Mouse (Mus musculus): ENCODE data around the gene Akap9. TPM values are rescaled to one million over a fixed set of nuclear protein-coding genes. Genes with fewer than 3 reads are reported as not detected.
"Not testable (repeated sequence)": the region's sequence is repeated elsewhere in the genome, so short reads cannot be mapped to it uniquely, and the experiment has no call there.

Gene Akap9
- polyA plus RNA-seq, 1 experiment from 2014 or later, result 282 TPM

DNA sequence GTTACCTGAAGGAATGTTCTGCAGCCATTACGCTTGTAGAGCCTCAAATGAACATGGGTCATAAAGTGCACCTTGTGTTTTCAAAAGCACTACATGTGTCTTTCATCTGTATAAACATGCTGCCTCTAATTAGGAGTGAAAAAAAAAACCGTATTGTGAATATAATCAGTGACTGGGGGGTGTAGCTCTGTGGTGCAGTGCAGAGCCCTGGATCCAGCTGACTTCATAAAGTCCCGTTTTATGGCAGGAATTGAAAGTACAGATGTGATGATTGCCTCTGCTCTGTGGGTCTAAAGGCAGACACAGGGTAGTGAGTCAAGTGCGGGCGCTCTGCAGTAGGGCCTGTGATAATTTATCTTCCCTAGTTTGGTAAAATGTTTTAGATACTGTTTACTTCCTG, 2.9 kb downstream of the Akap9 start:
- Histone ChIP-seq H3K4me2 (replicated peaks) (peak overlapping the region; percentile 77), H3K9me3 (ENCODE audit: control insufficient read depth, low read length) (no peaks in the 10 kb centered on the region), H3K9ac (peak overlapping the region; percentile 99), H3K4me3 (replicated peaks; ENCODE audit: low read length) (peak overlapping the region; percentile 64), H3K36me3 (replicated peaks; ENCODE audit: control insufficient read depth, insufficient read depth) (0 out of 2 replicates have a peak, but pooled peaks cover 4% of the 10 kb centered on the region), H3K4me1 (replicated peaks; ENCODE audit: control insufficient read depth, insufficient read depth, low read length) (peaks cover 37% of the 10 kb centered on the region), H3K27me3 (ENCODE audit: control insufficient read depth, insufficient read depth, low read length) (no peaks in the 10 kb centered on the region), H3K27ac (peak overlapping the region; percentile 98)
- ATAC-seq (ENCODE audit: low FRiP score) (no peak), DNase-seq (ENCODE audit: low spot score) (no peak)
- WGBS, result 46% methylated on average over 5 of the region's 5 CpGs

DNA sequence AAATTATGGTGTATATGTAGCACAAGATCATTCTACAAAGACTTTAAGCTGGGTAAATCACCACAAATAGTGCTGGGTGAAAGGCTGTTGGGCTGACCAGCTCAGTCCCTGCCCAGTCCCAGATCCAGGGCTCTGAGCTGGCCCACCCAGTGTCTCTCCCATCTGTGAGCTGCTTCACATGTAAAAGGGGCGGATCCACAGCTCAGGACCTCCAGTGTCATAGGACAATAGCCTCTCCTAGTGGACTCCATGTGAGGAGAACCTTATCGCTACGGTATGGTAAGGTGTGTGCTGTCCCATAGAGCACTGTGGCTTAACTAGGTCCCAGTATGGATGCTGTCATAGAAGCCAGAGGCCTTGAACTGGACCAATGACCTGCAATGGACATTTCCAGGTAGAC, 3.8 kb downstream of the Akap9 start:
- 91% methylated on average over 3 of the region's 3 CpGs for WGBS
- Histone ChIP-seq H3K4me3 (replicated peaks; ENCODE audit: low read length) (no peak overlapping the region), H3K4me1 (replicated peaks; ENCODE audit: control insufficient read depth, insufficient read depth, low read length) (peaks cover 35% of the 10 kb centered on the region), H3K4me2 (replicated peaks) (0 out of 2 replicates have a peak overlapping the region, but pooled peaks have one; percentile 2), H3K9ac (no peak overlapping the region), H3K27me3 (ENCODE audit: control insufficient read depth, insufficient read depth, low read length) (no peaks in the 10 kb centered on the region), H3K9me3 (ENCODE audit: control insufficient read depth, low read length) (no peaks in the 10 kb centered on the region), H3K27ac (no peak overlapping the region), H3K36me3 (replicated peaks; ENCODE audit: control insufficient read depth, insufficient read depth) (0 out of 2 replicates have a peak, but pooled peaks cover 4% of the 10 kb centered on the region)
- DNase-seq (ENCODE audit: low spot score) (no peak), ATAC-seq (ENCODE audit: low FRiP score) (no peak)

DNA sequence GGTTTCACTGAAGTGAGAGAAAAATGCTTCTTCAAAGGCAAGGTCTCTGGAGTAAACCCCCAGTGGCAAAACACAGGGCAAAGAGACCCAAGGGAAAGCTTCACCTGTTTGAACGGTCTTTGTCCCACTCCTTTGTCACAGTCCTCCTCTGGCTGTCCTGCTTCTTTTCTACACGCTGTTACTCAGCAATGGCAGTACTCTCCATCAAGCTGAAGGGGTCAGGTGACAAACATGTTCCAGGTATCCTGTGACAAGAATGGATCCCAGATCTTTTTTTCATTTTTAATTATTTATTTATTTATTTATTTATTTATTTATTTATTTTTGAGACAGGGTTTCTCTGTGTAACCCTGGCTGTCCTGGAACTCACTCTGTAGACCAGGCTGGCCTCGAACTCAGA, 5.7 kb downstream of the Akap9 start:
- H3K4me1 ChIP-seq (replicated peaks; ENCODE audit: control insufficient read depth, insufficient read depth, low read length), result peaks cover 28% of the 10 kb centered on the region
- ATAC-seq (ENCODE audit: low FRiP score) (no peak), DNase-seq (ENCODE audit: low spot score) (no peak)
- 0 out of 2 replicates have a peak, but pooled peaks cover 4% of the 10 kb centered on the region for H3K36me3 ChIP-seq (replicated peaks; ENCODE audit: control insufficient read depth, insufficient read depth)
- H3K4me3 ChIP-seq (replicated peaks; ENCODE audit: low read length), result no peak overlapping the region
- no peak overlapping the region for H3K4me2 ChIP-seq (replicated peaks)
- WGBS, result 86% methylated on average over 3 of the region's 3 CpGs
- H3K27ac ChIP-seq, result no peak overlapping the region
- no peaks in the 10 kb centered on the region for H3K9me3 ChIP-seq (ENCODE audit: control insufficient read depth, low read length)
- no peaks in the 10 kb centered on the region for H3K27me3 ChIP-seq (ENCODE audit: control insufficient read depth, insufficient read depth, low read length)
- no peak overlapping the region for H3K9ac ChIP-seq

DNA sequence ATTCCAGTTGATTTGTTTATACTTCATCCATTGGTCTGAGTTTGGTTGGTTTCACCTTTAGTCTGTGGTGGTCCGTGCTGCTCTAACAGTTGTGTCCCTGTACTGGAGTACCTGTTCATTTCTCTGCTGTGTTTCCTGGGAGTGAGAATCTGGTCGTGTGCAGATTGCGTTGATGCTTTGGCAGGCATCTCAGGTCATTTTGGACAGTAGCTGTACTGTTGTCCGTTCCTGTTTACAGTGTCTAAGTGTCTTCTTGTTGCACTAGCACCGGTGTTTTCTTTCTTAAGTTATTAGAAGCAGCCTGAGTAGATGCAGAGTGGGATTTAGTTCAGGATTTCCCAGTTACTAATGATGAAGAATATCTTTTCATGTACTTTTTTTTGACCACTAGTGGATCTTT, 7.4 kb downstream of the Akap9 start:
- H3K36me3 ChIP-seq (replicated peaks; ENCODE audit: control insufficient read depth, insufficient read depth), result 0 out of 2 replicates have a peak, but pooled peaks cover 4% of the 10 kb centered on the region
- H3K4me3 ChIP-seq (replicated peaks; ENCODE audit: low read length), result no peak overlapping the region
- 95% methylated on average over 5 of the region's 5 CpGs for WGBS
- H3K27me3 ChIP-seq (ENCODE audit: control insufficient read depth, insufficient read depth, low read length), result no peaks in the 10 kb centered on the region
- DNase-seq (ENCODE audit: low spot score), result no peak
- ATAC-seq (ENCODE audit: low FRiP score), result no peak
- H3K4me2 ChIP-seq (replicated peaks), result no peak overlapping the region
- peaks cover 18% of the 10 kb centered on the region for H3K4me1 ChIP-seq (replicated peaks; ENCODE audit: control insufficient read depth, insufficient read depth, low read length)
- H3K9ac ChIP-seq, result no peak overlapping the region
- H3K9me3 ChIP-seq (ENCODE audit: control insufficient read depth, low read length), result no peaks in the 10 kb centered on the region
- H3K27ac ChIP-seq, result no peak overlapping the region

DNA sequence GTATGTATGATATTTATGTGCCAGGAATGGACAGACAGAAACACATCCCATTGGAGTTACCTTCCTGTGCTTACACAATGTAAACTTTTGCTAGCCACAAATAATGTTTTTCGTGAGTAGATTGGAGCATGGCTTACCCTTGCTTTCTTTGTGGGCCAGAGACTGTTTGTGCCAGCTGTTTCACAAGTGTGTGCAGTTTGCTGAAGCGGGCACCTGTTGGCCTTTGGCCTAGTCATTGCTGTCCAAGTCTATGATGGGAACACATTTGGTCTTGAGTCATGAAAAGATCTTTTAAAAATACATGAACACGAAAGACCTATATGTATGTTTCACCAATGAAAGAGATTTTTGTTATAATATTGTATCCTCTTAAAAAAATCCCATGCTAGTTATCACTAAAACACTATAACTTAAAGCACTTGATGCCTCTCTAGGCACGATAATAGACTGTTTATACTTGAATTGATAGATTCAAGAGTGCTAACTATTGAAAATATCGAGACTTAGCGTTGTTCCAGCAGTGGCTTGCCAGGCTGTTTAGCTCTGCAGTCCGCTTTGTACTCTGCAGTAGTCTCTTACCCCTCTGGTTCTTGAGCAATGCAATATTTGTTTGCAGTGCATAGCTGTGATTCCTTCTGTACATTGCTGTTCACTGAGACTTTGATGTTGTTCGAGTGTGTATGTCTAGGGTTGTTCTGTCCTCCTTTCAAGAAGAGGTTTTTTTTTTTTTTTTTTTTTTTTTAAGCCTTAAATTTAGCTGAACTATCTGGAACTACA, 8.1 kb downstream of the Akap9 start:
- Histone ChIP-seq H3K27me3 (ENCODE audit: control insufficient read depth, insufficient read depth, low read length) (no peaks in the 10 kb centered on the region), H3K36me3 (replicated peaks; ENCODE audit: control insufficient read depth, insufficient read depth) (0 out of 2 replicates have a peak, but pooled peaks cover 4% of the 10 kb centered on the region), H3K4me2 (replicated peaks) (no peak overlapping the region), H3K4me1 (replicated peaks; ENCODE audit: control insufficient read depth, insufficient read depth, low read length) (peaks cover 11% of the 10 kb centered on the region), H3K27ac (no peak overlapping the region), H3K9ac (no peak overlapping the region), H3K4me3 (replicated peaks; ENCODE audit: low read length) (no peak overlapping the region), H3K9me3 (ENCODE audit: control insufficient read depth, low read length) (no peaks in the 10 kb centered on the region)
- DNase-seq (ENCODE audit: low spot score) (no peak), ATAC-seq (ENCODE audit: low FRiP score) (no peak)
- 92% methylated on average over 8 of the region's 8 CpGs for WGBS

DNA sequence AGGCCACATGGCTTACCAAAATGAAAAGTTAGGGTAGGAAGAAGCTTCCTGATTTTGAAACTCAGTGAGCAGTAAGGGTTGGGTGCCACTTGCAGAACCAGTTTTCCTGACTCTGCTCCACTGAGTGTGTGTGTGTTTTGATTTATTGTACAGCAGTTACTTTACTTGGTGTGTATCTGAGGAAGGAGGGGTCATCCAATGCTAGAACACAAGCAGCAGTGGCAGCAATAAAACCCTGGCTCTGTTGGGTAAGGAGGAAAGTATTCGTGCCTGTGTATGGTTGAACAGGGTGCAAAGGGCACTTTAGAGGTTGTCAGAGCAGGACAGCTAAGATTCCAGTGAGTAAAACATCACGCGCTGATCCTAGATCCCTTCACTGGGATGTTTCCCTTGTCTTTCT, 11.1 kb downstream of the Akap9 start:
- ATAC-seq (ENCODE audit: low FRiP score) (no peak), DNase-seq (ENCODE audit: low spot score) (no peak)
- Histone ChIP-seq H3K4me3 (replicated peaks; ENCODE audit: low read length) (no peak overlapping the region), H3K36me3 (replicated peaks; ENCODE audit: control insufficient read depth, insufficient read depth) (0 out of 2 replicates have a peak, but pooled peaks cover 10% of the 10 kb centered on the region), H3K27me3 (ENCODE audit: control insufficient read depth, insufficient read depth, low read length) (no peaks in the 10 kb centered on the region), H3K9me3 (ENCODE audit: control insufficient read depth, low read length) (no peaks in the 10 kb centered on the region), H3K4me1 (replicated peaks; ENCODE audit: control insufficient read depth, insufficient read depth, low read length) (no peaks in the 10 kb centered on the region), H3K27ac (no peak overlapping the region), H3K4me2 (replicated peaks) (no peak overlapping the region), H3K9ac (no peak overlapping the region)
- WGBS, result 93% methylated on average over 3 of the region's 3 CpGs

DNA sequence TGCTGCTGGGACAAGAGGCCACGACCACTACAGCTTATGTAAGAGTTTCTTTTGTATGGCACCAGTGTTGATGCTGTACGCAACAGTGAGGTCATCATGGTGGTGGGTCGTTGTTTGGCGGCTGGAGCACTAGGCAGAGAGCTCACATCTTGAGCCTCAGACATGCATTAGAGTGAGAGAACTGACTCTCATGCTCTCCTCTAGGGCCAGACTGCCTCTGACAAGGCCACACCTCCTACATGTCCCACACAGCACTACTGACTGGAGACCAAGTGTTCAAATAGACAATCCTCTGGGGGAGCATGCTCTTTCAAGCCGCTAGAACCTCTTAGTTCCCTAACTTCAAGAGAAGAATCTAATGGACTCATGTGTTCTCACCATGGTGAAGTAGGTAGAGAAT, 11.5 kb downstream of the Akap9 start:
- H3K4me3 ChIP-seq (replicated peaks; ENCODE audit: low read length), result no peak overlapping the region
- 96% methylated on average over 5 of the region's 5 CpGs for WGBS
- H3K4me2 ChIP-seq (replicated peaks), result no peak overlapping the region
- H3K4me1 ChIP-seq (replicated peaks; ENCODE audit: control insufficient read depth, insufficient read depth, low read length), result no peaks in the 10 kb centered on the region
- no peak overlapping the region for H3K9ac ChIP-seq
- ATAC-seq (ENCODE audit: low FRiP score) (no peak; the same call in 1 of the 2 replicates), DNase-seq (ENCODE audit: low spot score) (no peak)
- H3K36me3 ChIP-seq (replicated peaks; ENCODE audit: control insufficient read depth, insufficient read depth), result 0 out of 2 replicates have a peak, but pooled peaks cover 10% of the 10 kb centered on the region
- no peaks in the 10 kb centered on the region for H3K27me3 ChIP-seq (ENCODE audit: control insufficient read depth, insufficient read depth, low read length)
- no peaks in the 10 kb centered on the region for H3K9me3 ChIP-seq (ENCODE audit: control insufficient read depth, low read length)
- H3K27ac ChIP-seq, result no peak overlapping the region

DNA sequence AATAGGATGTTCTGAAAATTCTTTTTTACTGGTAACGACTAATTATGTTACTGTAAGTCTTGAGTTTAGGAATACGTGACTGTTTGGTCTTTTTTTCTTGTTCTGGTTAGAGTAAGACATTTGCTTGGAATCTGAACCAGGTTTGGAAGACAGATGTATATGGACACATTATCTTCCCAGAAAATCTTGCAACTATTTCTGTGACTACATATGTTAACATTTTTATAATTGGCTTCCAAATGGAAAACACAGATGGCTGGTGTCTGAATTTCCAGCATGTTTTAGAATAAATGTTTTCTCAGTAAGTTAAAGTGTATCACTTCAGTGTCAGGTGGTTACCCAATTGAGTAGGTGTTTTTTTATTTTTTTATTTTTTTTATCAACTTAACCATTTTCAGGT, 13.4 kb downstream of the Akap9 start:
- Histone ChIP-seq H3K4me2 (replicated peaks) (no peak overlapping the region), H3K27ac (no peak overlapping the region), H3K9me3 (ENCODE audit: control insufficient read depth, low read length) (no peaks in the 10 kb centered on the region), H3K36me3 (replicated peaks; ENCODE audit: control insufficient read depth, insufficient read depth) (0 out of 2 replicates have a peak, but pooled peaks cover 10% of the 10 kb centered on the region), H3K4me1 (replicated peaks; ENCODE audit: control insufficient read depth, insufficient read depth, low read length) (no peaks in the 10 kb centered on the region), H3K27me3 (ENCODE audit: control insufficient read depth, insufficient read depth, low read length) (no peaks in the 10 kb centered on the region), H3K9ac (no peak overlapping the region), H3K4me3 (replicated peaks; ENCODE audit: low read length) (no peak overlapping the region)
- no peak for DNase-seq (ENCODE audit: low spot score)
- 95% methylated on average over 2 of the region's 2 CpGs for WGBS
- ATAC-seq (ENCODE audit: low FRiP score), result no peak

DNA sequence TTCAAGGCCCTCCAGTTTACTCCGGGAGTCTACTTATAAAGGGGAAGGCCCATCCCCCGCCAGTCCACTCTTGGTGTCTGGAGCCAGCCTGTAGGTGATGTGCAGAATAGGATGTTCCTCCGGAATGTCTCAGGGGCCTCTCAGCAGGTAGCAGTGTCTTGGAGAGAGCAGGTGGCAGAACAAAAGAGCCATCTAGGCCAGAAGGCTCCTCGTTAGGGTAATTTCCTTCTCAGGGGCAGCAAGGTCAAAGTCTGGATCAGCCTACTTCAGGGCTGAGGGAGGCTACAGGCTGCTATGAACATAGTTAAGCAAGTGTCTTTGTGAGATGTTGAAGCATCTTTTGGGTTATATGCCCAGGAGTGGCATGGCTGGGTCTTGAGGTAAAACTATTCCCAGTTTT, 15.3 kb downstream of the Akap9 start:
- H3K4me2 ChIP-seq (replicated peaks); H3K4me1 ChIP-seq (replicated peaks; ENCODE audit: control insufficient read depth, insufficient read depth, low read length); H3K27ac ChIP-seq; H3K9me3 ChIP-seq (ENCODE audit: control insufficient read depth, low read length); DNase-seq (ENCODE audit: low spot score); H3K4me3 ChIP-seq (replicated peaks; ENCODE audit: low read length); H3K9ac ChIP-seq; H3K27me3 ChIP-seq (ENCODE audit: control insufficient read depth, insufficient read depth, low read length); ATAC-seq (ENCODE audit: low FRiP score): not testable (repeated sequence)
- peaks cover 11% of the 10 kb centered on the region; the same call in 1 of the 2 replicates for H3K36me3 ChIP-seq (replicated peaks; ENCODE audit: control insufficient read depth, insufficient read depth)
- 58% methylated on average over 4 of the region's 4 CpGs for WGBS
